Mouse (Mus musculus) natural killer cell, adult 2 months (primary cell): ENCODE results near the gene Specc1.

ENCODE experiments used
- DNase-seq, 2 experiments: peaks; one replicate each; pipeline ENCODE4 v3.0.0; 2022; ENCODE audit warnings: low spot score in 2 of 2

The Specc1 gene

DNA sequence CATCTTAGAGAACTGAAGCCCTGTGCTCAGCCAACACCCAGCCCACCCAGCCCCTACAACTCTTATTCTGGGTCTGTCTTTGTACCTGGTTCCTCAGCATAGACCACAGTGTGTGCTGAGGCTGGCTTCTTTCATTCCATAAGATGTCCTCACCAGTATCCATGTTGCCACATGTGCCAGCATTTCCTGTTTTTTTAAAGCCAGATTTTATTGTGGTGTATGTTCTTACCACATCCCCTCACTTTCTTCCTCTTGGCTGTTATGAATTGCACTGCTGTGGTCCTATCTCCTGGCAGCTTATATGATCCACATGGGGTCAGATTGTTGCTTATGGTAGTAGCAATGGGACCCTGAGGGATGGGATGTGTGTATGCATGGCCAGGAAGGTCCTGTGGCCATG is 92.6 kb downstream of the Specc1 start:
- no peak for DNase-seq

DNA sequence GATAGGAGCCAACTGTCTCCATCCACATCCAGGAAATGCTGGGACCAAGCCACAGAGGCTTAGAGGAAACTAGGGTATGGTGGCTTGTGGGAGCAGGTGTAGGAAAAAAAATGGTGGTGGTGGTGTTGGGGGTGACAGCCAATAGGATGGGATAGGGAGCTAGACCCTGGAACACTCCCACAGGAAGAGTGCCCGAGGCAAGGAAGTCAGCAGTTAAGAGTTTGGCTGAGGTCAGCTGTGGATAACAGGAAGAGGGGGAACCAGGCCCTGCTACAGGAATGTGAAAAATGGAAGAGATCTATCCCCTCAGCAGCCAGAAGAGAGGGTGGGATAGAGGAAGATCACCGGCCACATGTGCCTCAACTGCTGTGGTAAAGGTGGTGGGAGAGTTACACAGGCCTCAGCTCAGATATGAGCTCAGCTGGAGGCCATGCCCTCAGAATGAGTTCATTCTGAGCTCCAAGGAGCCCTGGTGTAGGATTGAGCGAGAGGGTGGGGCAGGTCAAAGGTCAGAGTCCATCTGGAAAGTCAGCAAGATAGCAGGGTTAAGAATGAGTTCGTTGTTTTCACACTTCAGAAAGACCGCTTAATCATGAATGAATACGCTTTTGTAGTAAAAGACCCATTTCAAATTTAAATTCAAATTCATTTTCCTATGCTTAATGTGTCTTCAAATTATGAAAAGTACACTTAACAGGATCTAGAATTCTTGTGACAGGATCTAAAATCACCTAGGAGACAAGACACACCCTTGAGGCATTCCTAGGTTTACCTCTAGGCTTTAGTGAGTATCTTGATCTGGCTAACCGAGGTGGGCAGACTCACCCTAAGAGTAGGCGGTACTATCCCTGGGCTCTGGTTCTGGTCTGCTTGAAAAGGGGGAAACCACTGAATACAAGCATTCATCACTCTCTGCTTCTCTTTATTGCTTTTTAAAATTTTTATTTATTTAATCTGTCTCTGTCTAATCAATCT is 94.1 kb downstream of the Specc1 start:
- no peak for DNase-seq

DNA sequence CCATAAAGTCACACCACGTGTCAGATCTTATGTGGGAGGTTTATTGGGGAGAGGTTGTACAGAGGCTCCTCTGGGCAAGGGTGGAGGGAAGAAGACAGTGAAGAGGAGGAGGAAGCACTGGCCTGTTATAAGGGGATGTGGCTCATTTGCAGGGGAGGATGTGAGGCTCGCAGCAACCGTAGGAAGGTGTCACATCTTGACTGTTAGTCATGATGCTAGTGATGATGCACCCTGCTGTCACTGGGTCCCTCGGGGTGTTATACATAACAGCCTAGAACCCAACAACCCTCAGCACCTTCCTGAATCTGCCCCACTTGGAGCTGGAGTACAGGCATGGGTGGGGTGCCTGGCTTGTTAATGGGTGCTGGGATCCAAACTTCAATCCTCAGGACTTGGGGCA is 94.9 kb downstream of the Specc1 start:
- no peak for DNase-seq

DNA sequence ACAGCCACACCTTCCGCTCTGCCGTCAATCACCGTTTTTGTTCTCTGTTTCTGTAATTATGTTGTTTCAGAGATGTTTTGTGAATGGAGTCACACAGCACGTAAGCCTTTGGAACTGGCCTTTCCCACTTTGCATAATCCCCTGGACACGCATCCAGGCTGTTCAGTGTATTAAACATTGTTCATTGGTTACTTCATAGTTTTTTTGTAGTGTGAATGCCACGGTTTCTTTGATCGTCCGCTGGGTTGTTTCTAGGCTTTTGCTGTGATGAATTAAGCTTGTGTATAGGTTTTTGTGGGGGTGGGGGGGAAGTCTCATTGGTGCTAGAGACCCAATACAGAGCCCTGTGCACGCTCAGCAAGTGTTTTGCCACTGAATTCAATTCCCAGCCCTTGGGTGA is 97.4 kb downstream of the Specc1 start:
- DNase-seq, result no peak

DNA sequence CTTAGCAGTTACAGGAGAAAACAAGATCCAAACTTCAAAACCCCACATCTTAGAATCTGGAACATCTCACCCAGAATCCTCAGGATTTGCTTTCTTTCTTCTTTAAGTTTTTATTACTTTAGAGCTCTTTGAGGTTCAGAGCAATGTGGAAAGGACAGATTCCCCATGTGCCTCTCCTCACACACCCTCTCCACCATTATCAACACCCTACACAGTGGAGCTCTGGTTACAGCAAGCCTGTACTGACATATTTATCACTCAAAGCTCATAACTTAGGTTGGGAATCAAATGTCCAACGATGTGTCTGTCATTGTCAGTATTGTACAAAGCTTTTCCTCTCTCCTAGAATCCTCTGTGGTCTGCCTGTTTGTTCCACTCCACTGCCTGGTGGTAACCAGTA is 108.0 kb downstream of the Specc1 start:
- no peak for DNase-seq

DNA sequence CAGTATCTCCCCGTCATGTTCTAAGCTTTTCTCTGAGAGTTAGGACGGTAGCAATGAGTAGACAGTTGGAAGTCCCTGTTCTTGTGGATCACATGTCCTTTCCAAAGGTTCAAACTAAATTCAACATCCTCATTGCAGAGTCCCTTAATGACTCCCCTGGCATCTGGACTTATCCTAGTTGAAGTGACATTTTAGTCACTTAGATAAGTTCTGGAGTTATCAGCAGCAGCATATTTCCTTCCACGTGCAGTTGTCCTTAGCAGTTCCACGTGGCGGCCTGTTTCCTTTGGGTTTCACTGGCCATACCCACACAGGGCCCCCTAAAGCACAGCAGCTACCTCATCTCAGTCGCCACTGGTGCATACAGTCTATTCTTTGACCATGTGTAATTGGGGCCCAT is 109.1 kb downstream of the Specc1 start:
- DNase-seq, result no peak

DNA sequence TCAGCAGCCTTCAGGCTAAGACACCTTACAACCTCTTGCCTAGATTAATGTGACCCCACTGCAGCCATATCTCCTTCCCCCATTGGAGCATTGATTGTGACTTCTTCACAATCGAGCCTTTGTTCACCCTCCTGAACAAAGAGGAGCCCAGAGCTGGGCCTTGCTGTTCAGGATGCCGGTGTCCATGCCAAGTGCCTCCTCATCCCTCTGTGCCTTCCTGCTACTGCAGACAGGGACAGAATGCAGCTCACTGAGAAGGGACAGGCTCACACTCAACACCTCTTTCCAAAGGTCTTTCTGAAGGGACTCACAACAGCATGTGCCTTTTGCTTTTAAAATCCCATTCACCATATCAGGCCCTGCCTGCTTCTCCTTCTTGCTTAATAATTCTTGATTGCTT is 113.0 kb downstream of the Specc1 start:
- DNase-seq, result no peak

DNA sequence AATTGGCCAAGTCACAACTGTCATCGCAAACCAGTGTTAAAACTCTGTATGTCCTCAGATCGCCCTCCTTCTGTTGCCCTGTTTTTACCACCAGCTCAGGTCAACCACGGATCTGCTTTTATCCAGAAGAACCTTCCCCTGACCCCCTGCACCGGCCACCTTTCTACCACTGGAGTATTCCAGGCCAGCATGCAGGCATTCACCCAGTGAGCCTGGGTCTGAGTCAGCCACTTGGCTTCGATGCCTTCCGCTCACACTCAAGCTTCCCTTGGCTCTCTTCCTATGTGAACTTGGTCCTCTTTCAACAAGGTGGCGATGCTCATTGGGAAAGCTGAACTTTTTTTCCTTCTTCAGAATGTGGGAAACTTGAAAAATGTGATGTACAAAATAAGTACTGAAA is 113.6 kb downstream of the Specc1 start:
- DNase-seq, result no peak

DNA sequence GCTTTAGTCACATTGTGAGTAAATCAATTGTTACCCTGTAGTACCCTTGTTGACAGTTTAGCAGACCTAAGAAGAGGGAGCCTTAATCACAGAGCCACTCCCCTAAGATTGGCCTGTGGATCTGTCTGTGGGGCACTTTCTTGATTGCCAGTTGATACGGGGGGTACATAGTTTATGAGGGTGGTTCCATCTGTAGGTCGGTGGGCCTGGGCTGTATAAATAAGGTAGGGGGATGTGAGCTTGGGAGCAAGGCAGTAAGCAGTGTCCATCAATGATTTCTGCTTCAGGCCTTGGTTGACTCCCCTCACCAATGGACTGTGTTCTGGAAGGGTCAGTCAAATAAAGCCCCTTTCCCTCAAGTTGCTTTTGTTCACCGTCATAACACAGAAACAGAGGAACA is 115.8 kb downstream of the Specc1 start:
- DNase-seq, result no peak

DNA sequence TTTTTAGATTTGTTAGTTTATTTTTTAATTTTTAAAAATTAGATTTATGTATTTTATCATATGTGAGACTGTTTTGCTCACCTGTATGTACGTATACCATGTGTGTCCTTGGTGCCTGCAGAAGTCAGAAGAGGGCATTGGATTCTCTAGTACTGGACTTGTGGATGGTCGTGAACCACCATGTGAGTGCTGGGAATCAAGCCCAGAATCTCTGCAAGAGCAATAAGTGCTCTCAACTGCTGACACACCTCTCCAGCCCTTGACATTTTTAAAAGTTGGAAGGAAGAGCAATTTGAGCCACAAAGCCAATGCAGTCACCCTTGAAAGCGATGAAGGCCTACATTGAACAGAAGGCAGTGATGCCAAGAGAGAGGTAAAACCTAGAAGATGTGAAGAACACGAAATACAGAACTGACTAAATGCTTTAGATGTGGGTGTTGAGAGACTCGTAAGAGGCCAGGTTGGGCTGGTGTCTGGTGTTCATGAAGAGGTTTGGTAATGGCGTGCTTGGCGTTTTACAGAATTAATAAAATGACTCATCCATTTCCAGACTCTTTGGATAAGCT is 117.1 kb downstream of the Specc1 start:
- DNase-seq, result no peak

DNA sequence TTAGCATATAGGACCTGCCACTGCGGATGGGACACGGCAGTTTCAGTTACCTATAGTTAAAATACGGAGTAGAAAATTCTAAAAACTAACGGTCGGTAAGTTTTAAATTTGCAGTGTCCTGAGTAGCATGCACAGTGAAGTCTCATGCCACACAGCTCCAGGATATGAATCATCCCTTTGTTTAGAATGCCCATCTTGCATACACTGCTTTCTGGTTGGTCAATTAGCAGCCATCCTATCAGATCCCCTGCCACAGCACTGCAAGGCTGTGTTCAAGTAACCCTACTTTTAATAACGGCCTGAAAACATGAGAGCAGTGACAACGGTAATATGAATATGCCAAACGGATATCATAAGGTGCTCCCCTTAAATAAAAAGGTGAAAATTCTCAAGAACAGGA is 118.0 kb downstream of the Specc1 start:
- no peak for DNase-seq

DNA sequence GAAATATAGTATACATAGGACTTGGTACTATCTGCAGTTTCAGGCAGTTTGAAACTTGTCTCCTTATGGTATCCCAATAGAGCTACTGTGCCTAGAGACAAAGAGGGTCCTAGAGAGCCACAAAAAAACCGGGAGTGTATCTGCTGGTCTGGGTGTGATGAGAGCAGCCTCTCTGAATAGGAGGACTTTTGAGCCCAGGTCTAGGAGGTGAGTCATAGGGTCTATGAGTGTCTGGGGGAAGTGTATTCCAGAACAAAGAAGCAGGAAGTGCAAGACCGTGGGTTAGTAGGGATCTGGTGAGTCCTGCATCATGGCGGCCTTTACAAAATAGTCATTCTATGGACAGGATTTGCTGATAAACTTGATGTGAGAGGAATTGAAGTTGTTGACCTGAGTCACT is 118.5 kb downstream of the Specc1 start:
- DNase-seq, result no peak

DNA sequence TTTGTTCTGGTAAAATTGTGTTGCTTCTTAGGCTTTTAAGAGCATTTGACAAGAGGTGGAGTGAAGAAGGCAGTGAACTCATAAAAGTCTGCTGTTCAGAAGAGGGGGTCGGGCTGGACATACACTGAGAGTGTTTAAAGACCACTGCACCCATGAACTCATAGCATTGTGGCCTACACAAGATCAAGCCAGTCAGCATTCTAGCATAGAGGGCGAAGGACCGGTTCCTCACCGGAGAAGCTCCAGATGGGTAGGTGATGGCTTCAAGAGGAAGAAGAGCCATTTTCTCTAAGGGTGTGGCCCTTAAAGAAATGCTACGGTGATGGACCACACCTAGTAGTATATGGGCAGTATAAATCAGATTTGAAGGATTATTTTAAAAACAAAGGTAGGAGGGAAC is 119.0 kb downstream of the Specc1 start:
- DNase-seq, result no peak

DNA sequence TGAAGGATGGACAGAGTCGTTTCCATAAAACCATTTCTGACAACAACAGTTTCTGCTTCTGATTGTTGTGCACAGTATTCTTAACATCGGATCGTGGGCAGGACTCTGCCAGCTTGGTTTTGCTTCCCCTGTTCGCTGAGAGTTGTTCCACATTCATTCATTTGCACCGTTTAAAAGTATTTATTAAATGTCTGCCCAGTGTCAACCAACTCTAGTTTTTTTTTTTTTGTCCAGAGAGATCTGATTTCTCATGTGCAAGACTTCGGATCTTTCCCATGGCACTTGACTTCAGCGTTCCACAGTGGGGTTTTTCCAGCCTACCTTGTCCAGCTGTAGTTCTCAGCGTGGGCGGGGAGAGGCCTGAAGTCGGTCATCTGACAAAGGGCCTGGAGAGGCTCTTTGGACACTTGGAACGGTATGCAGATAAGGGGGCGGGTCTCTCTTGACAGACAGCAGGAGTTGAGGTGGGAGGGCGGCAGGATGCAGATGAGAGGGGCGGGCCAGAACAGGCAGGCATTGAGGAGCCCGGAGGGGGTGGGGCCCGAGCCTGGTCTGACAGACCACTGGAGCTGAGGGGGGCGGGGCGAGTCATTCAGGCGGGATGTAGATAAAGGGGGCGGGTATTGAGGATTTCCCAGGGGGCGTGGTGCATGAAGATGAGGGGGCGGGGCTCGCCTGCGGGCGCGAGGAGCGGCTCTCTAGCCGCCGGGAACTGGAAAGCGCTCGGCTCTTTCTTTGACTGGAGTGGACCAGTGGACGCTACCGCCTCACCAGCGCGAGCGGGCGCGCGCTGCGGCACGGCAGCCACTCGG is 120.0 kb downstream of the Specc1 start:
- DNase-seq, result peak; percentile 74 to 78

DNA sequence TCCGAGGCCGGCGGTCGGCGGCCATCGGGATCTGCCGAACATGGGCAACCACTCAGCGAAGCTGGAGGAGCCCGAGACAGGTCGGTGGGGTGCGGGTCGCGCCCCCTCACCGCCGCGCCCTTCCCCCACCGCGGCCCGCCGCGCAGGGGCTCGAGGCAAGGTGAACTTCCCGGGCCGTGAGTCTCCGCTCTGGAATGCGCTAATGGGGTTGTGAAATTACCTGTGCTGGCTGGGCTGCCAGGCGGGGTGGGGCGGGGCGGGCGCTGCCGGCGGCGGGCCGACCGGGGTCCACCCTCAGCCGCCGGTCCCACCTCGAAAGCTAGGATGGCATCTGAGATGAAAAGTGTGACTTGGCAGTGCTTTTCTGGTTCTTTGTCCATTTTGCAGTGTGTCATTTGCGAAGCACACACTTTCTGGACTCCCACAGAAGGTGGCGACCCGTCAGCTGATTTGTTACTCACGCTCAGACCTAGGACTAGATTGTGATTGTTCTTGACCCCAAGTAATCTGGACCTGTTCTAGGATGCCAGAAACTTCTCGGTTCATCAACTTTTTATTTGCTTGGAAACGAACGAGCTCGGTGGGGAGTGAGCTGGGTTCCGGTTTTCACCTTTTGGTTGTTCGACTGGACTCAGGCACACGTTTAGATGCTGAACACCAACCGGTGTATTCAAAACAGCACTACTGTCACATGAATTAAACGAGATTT is 120.7 kb downstream of the Specc1 start:
- DNase-seq, result peak in 1 of 2 experiments; percentile 4

DNA sequence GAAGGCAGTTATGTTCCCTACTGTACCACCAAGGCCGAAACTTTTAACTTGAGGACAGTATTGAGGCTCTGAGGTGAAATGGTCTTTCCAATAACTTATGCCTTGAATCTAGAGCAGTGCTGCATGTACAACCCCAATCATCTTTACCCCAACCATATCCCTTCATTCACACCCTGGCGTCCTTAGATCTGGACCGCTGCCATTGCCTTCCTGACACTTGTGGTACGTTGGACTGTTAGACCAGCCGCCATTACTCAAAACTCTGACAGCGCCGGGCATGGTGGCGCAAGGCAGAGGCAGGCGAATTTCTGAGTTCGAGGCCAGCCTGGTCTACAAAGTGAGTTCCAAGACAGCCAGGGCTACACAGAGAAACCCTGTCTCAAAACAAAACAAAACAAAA is 121.8 kb downstream of the Specc1 start:
- no peak for DNase-seq

DNA sequence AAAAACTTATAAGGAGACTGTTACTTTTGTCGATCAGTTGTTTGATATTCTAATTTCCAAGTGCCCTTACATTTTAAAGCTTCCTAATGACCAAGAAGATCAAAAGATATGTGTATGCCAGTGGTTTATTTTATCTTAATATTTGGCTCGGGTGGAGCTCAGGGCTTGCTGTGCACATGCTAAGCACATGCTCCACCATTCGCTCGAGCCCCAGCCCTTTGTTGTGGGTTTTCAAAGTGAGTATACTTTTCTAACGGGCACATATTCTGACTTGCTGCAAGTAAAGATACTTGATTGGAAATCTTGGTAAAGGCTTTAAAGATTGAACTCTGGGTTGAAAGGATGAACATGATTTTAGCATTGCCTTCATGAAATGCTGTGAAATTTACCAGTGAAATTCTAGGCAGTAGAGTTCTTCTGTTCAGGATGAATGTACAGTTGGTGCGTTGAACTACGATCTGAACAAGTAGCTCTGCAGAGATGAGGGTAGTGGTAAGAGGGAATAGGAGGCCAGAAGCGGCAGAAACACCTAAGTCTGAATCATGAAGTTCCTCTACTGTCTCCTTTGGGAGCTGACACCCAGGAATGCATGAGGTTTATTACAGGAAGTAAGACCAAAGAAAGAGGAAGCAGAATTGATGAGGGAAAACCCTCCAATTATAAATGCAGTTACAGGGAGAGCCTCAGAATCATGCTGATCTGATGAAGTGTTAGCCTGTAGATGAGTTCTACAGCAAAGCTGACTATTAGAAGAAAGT is 122.7 kb downstream of the Specc1 start:
- DNase-seq, result no peak

DNA sequence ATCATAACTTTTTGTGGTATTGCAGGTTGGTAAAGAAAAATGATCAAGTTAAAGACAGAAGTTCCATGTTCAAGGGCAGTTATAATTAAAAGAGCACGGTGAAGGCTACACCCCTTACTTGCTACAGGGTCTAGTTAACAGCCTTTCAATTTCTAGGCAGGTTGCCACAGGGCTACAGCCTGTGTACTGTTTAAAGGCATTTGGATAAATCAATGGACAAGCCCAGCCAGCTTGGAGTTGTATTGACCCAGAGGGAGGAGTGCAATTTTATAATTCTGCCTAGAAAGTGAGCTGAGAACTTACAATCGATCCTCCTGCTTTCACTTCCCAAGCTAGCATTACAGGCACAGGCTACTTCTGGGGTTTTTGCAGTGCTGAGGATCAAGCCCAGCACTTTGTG is 123.9 kb downstream of the Specc1 start:
- DNase-seq, result no peak

DNA sequence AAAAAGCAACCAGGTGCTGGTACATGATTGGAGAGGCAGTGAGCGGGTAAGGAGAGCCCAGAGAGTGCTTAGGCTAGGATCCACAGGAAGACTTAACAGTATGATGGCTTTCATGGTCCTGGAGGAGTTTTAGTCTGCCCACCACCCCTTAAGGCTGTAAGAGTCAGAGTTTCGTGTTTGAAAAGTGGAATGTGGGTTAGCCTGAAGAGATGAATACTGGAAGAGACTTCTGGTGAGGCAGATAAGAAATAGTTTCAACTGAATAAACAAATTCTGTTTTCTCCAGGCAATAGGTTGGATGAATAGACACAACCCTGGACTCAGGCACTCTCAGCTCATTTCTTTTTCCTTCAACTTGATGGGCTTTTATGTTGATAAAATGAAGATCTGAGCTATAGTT is 130.1 kb downstream of the Specc1 start:
- DNase-seq, result no peak

DNA sequence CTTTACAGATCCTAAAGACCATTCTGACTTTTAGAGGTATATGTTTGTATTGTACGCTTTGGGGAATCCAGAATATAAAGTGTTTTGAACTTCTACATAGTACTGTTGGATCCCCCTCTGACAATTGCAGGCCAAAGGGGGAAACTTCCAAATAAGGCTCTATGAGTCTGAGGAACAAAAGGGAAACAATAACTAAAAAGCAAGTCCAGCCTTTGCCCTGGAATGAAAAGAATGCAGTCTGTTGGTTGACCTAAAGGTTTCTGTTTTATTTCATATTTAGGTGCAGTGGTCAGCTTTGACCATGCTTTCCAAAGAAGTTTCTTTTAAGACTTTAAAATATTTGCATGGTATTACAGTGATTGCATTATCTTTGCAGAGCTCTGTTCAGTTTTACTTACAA is 130.5 kb downstream of the Specc1 start:
- DNase-seq, result no peak

DNA sequence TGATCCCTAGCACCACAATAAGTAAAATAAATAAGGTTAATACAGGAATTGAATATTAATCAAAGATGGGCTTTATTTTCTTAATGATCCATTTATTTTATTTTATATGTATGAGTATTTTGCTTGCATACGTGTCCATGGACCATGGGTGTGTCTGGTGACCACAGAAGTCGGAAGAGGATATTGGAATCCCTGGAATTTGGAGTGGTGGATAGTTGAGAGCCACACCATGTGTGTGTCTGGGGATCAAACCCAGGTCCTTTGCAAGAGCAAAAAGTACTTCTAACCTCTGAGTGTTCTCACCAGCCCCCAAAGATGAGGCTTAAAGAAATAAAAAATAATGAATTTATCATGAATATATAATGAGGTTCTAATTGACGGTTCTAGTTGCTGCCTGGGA is 132.1 kb downstream of the Specc1 start:
- no peak for DNase-seq
